Mouse (Mus musculus): ENCODE data around the gene Nrp2. TPM values are rescaled to one million over a fixed set of nuclear protein-coding genes. Genes with fewer than 3 reads are reported as not detected.

Gene Nrp2
- total and polyA plus RNA-seq, 3 experiments: not detected

GRCm38 (mm10) chr1:62801842-62802241, 98.8 kb downstream of the Nrp2 start:
- Histone ChIP-seq H3K27me3 (ENCODE audit: control insufficient read depth in 1 of 2, insufficient read depth in 2 of 2, low read length in 2 of 2) (no peaks in the 10 kb centered on the region), H3K9ac (ENCODE audit: control insufficient read depth, low read depth, low read length, poor library complexity, severe bottlenecking) (no peak overlapping the region), H3K9me3 (replicated peaks; ENCODE audit: insufficient read depth, low read length) (no peaks in the 10 kb centered on the region), H3K4me3 (ENCODE audit: control insufficient read depth in 1 of 2, insufficient read depth in 1 of 2, low read depth in 2 of 2, low read length in 2 of 2) (no peak overlapping the region), H3K4me1 (ENCODE audit: control insufficient read depth in 1 of 2, insufficient read depth in 2 of 2, low read length in 2 of 2) (no peaks in the 10 kb centered on the region), H3K27ac (ENCODE audit: control insufficient read depth, low read depth, low read length) (no peak overlapping the region), H3K36me3 (ENCODE audit: control insufficient read depth in 1 of 2, insufficient read depth in 2 of 2, low read length in 2 of 2) (no peaks in the 10 kb centered on the region), H3K79me2 (ENCODE audit: control insufficient read depth, insufficient read depth, low read length, poor library complexity) (no peaks in the 10 kb centered on the region)
- TF ChIP-seq SIN3A (IDR thresholded peaks at IDR 0.05; ENCODE audit: low read length) (no peak), MYC (IDR thresholded peaks at IDR 0.05; ENCODE audit: low read depth, low read length) (no peak), ETS1 (IDR thresholded peaks at IDR 0.05; ENCODE audit: low read depth, low read length) (no peak), MYB (IDR thresholded peaks at IDR 0.05; ENCODE audit: low read depth, low read length) (no peak), MEF2A (IDR thresholded peaks at IDR 0.05; ENCODE audit: extremely low read depth, insufficient replicate concordance, low read depth, low read length, poor library complexity, severe bottlenecking) (no peak), MXI1 (IDR thresholded peaks at IDR 0.05; ENCODE audit: low read depth, low read length) (no peak), NRF1 (IDR thresholded peaks at IDR 0.05; ENCODE audit: insufficient read depth, low read depth, low read length, poor library complexity, severe bottlenecking) (no peak), TAL1 (IDR thresholded peaks at IDR 0.05; ENCODE audit: low read length) (no peak), SMC3 (IDR thresholded peaks at IDR 0.05; ENCODE audit: low read depth, low read length) (no peak), BHLHE40 (IDR thresholded peaks at IDR 0.05; ENCODE audit: borderline replicate concordance, low read depth, low read length) (no peak), UBTF (IDR thresholded peaks at IDR 0.05; ENCODE audit: borderline replicate concordance, insufficient read depth, low read depth, low read length) (no peak), RCOR1 (IDR thresholded peaks at IDR 0.05; ENCODE audit: low read depth, low read length) (no peak), ZMIZ1 (IDR thresholded peaks at IDR 0.05; ENCODE audit: low read depth, low read length) (no peak), CTCF (IDR thresholded peaks at IDR 0.05 in 2 of 3, conservative IDR thresholded peaks at IDR 0.05 in 1 of 3; ENCODE audit: control insufficient read depth in 1 of 3, insufficient read depth in 1 of 3, low read depth in 2 of 3, low read length in 3 of 3, poor library complexity in 1 of 3, severe bottlenecking in 1 of 3) (no peak), ZKSCAN1 (IDR thresholded peaks at IDR 0.05; ENCODE audit: low read depth, low read length) (no peak)
- DNase-seq (ENCODE audit: low read depth, low spot score): no peak

GRCm38 (mm10) chr1:62803544-62803943, 100.5 kb downstream of the Nrp2 start:
- H3K4me1 ChIP-seq (ENCODE audit: control insufficient read depth in 1 of 2, insufficient read depth in 2 of 2, low read length in 2 of 2): no peaks in the 10 kb centered on the region
- no peaks in the 10 kb centered on the region for H3K9me3 ChIP-seq (replicated peaks; ENCODE audit: insufficient read depth, low read length)
- no peak for DNase-seq (ENCODE audit: low read depth, low spot score)
- H3K27ac ChIP-seq (ENCODE audit: control insufficient read depth, low read depth, low read length): no peak overlapping the region
- no peaks in the 10 kb centered on the region for H3K27me3 ChIP-seq (ENCODE audit: control insufficient read depth in 1 of 2, insufficient read depth in 2 of 2, low read length in 2 of 2)
- H3K9ac ChIP-seq (ENCODE audit: control insufficient read depth, low read depth, low read length, poor library complexity, severe bottlenecking): no peak overlapping the region
- H3K4me3 ChIP-seq (ENCODE audit: control insufficient read depth in 1 of 2, insufficient read depth in 1 of 2, low read depth in 2 of 2, low read length in 2 of 2): no peak overlapping the region
- no peaks in the 10 kb centered on the region for H3K79me2 ChIP-seq (ENCODE audit: control insufficient read depth, insufficient read depth, low read length, poor library complexity)
- H3K36me3 ChIP-seq (ENCODE audit: control insufficient read depth in 1 of 2, insufficient read depth in 2 of 2, low read length in 2 of 2): no peaks in the 10 kb centered on the region
- TF ChIP-seq NELFE (IDR thresholded peaks at IDR 0.05; ENCODE audit: low read depth, low read length): no peak
- TF ChIP-seq POLR2A (IDR thresholded peaks at IDR 0.05; ENCODE audit: control insufficient read depth in 1 of 2, insufficient read depth in 1 of 2, low read depth in 1 of 2, low read length in 2 of 2, poor library complexity in 1 of 2): no peak
- no peak for TF ChIP-seq MAX (IDR thresholded peaks at IDR 0.05; ENCODE audit: low read length)
- TF ChIP-seq UBTF (IDR thresholded peaks at IDR 0.05; ENCODE audit: borderline replicate concordance, insufficient read depth, low read depth, low read length): no peak
- TF ChIP-seq HCFC1 (IDR thresholded peaks at IDR 0.05; ENCODE audit: low read depth, low read length): no peak
- no peak for TF ChIP-seq CHD2 (IDR thresholded peaks at IDR 0.05; ENCODE audit: low read length)
- TF ChIP-seq POLR2AphosphoS2 (IDR thresholded peaks at IDR 0.05; ENCODE audit: low read length): no peak
